Mouse (Mus musculus) common myeloid progenitor, adult 5-6 weeks (primary cell): ENCODE results near the gene Zfp672. TPM values are rescaled to one million over a fixed set of nuclear protein-coding genes. Genes with fewer than 3 reads are reported as not detected.
A peak's percentile ranks its signal among the peaks of the same experiment; 100 is the strongest.

ENCODE experiments used
- ATAC-seq: replicated peaks from 2 replicates; pipeline ENCODE4 v1.8.0; 2016; ENCODE audit warnings: low read depth, mild to moderate bottlenecking, moderate TSS enrichment, inconsistent platforms; ENCODE audit not compliant: poor library complexity, severe bottlenecking
- total RNA-seq: library from RNA; stranded (forward); fragments of 200-1000, 187-1606 nt; gene quantifications from 2 replicates; pipeline ENCODE4 v1.2.3, GENCODE M21; 2017

The Zfp672 gene
- total RNA-seq, 1 experiment from 2014 or later: 23.0 TPM

GRCm38 (mm10) chr11:58292791-58293190, 37.3 kb downstream of the Zfp672 start:
- ATAC-seq: no peak

- no peak for ATAC-seq
Observed at GRCm38 (mm10) chr11:58290812-58291211, 39.3 kb downstream of the Zfp672 start.

GRCm38 (mm10) chr11:58289992-58290682, 40.0 kb downstream of the Zfp672 start:
- ATAC-seq: peak; percentile 71

- ATAC-seq: no peak
Observed at GRCm38 (mm10) chr11:58282518-58282917, 47.6 kb downstream of the Zfp672 start.

- ATAC-seq: 0 out of 2 replicates have a peak, but pooled peaks have one; percentile 45
Observed at GRCm38 (mm10) chr11:58281970-58282496, 48.1 kb downstream of the Zfp672 start.

- peak; percentile 71; the same call in 1 of the 2 replicates for ATAC-seq
Observed at GRCm38 (mm10) chr11:58275756-58276155, 54.4 kb downstream of the Zfp672 start.

- 0 out of 2 replicates have a peak, but pooled peaks have one; percentile 18 for ATAC-seq
Observed at GRCm38 (mm10) chr11:58274572-58274971, 55.6 kb downstream of the Zfp672 start, which contains the start of gene 4930438A08Rik. 4930438A08Rik (plus strand) TSS chr11:58274799.

GRCm38 (mm10) chr11:58268285-58268684, 61.9 kb downstream of the Zfp672 start:
- ATAC-seq: no peak

Other genes with a start within 250 kb of the Zfp672 start
- not detected in 2 replicates for gene Gm12248, start 237.2 kb downstream of the Zfp672 start, total RNA-seq
- gene Cnot8, start 226.2 kb downstream of the Zfp672 start, total RNA-seq: 84.7 and 110 TPM in 2 replicates
- gene Gemin5, start 161.8 kb downstream of the Zfp672 start, total RNA-seq: 36.8 and 38.3 TPM in 2 replicates
- gene Mrpl22, start 158.7 kb downstream of the Zfp672 start, total RNA-seq: 55.0 and 55.2 TPM in 2 replicates
- 15.2 and 15.4 TPM in 2 replicates for gene Igtp, start 130.8 kb downstream of the Zfp672 start, total RNA-seq
- gene Irgm2, start 130.7 kb downstream of the Zfp672 start, total RNA-seq: 4.6 and 7.8 TPM in 2 replicates
- gene 4930438A08Rik, start 55.5 kb downstream of the Zfp672 start, total RNA-seq: 0.41 and 0.92 TPM in 2 replicates
- 15.8 and 19.3 TPM in 2 replicates for gene Zfp692, start 23.3 kb downstream of the Zfp672 start, total RNA-seq
- 12.7 and 13.5 TPM in 2 replicates for gene Sh3bp5l, start 385 bp upstream of the Zfp672 start, total RNA-seq
- gene Lypd8, start 48.7 kb upstream of the Zfp672 start, total RNA-seq: not detected in 2 replicates
- not detected in 2 replicates for gene 1810065E05Rik, start 90.8 kb upstream of the Zfp672 start, total RNA-seq
- not detected in 2 replicates for gene Gm12253, start 102.2 kb upstream of the Zfp672 start, total RNA-seq
- not detected in 2 replicates for gene Lypd9, start 122.6 kb upstream of the Zfp672 start, total RNA-seq
- gene Olfr30, start 131.9 kb upstream of the Zfp672 start, total RNA-seq: not detected in 2 replicates
- not detected in 2 replicates for gene Olfr332, start 162.2 kb upstream of the Zfp672 start, total RNA-seq
- not detected in 2 replicates for gene Olfr331, start 172.2 kb upstream of the Zfp672 start, total RNA-seq
- not detected in 2 replicates for gene Olfr330, start 204.5 kb upstream of the Zfp672 start, total RNA-seq
- gene Olfr329-ps, start 216.1 kb upstream of the Zfp672 start, total RNA-seq: not detected in 2 replicates
- not detected in 2 replicates for gene Olfr328, start 225.3 kb upstream of the Zfp672 start, total RNA-seq
- not detected in 2 replicates for gene Olfr224, start 240.2 kb upstream of the Zfp672 start, total RNA-seq
- gene Olfr325, start 247.4 kb upstream of the Zfp672 start, total RNA-seq: not detected in 2 replicates